Mouse (Mus musculus): ENCODE data around the gene Foxr1.
"Not testable (repeated sequence)": the region's sequence is repeated elsewhere in the genome, so short reads cannot be mapped to it uniquely, and the experiment has no call there.

The Foxr1 gene

GRCm38 (mm10) chr9:44475936-44476335 lies 35.0 kb upstream of the Foxr1 start:
- no peak for DNase-seq

GRCm38 (mm10) chr9:44474327-44474726 lies 33.4 kb upstream of the Foxr1 start:
- DNase-seq = no peak

GRCm38 (mm10) chr9:44473184-44473583 lies 32.2 kb upstream of the Foxr1 start:
- no peak for DNase-seq

- no peak for DNase-seq
Measured at GRCm38 (mm10) chr9:44468800-44469199, 27.9 kb upstream of the Foxr1 start.

- DNase-seq = peak; percentile 61 to 64
Measured at GRCm38 (mm10) chr9:44468224-44468623, 27.3 kb upstream of the Foxr1 start.

GRCm38 (mm10) chr9:44461950-44462349 lies 21.0 kb upstream of the Foxr1 start:
- DNase-seq = no peak

GRCm38 (mm10) chr9:44457035-44457742 lies 16.3 kb upstream of the Foxr1 start:
- DNase-seq = no peak

GRCm38 (mm10) chr9:44454891-44455220 lies 13.9 kb upstream of the Foxr1 start, which contains the start of gene Upk2:
TSS of gene Upk2 (minus strand) at chr9:44454976.
- no peak for DNase-seq

GRCm38 (mm10) chr9:44454132-44454890 lies 13.4 kb upstream of the Foxr1 start:
- peak; percentile 63 to 83 for DNase-seq

- DNase-seq = peak in 1 of 2 experiments; percentile 38
Measured at GRCm38 (mm10) chr9:44450387-44450786, 9.5 kb upstream of the Foxr1 start.

GRCm38 (mm10) chr9:44444402-44445025 lies 3.6 kb upstream of the Foxr1 start:
- not testable (repeated sequence) for DNase-seq

GRCm38 (mm10) chr9:44435747-44436146 lies 5.2 kb downstream of the Foxr1 start:
- DNase-seq = no peak

- DNase-seq = no peak
Measured at GRCm38 (mm10) chr9:44432577-44433185, 8.3 kb downstream of the Foxr1 start.

GRCm38 (mm10) chr9:44423576-44423975 lies 17.4 kb downstream of the Foxr1 start:
- DNase-seq = no peak

- DNase-seq = no peak
Measured at GRCm38 (mm10) chr9:44420280-44420898, 20.5 kb downstream of the Foxr1 start.

GRCm38 (mm10) chr9:44419730-44420129 lies 21.2 kb downstream of the Foxr1 start:
- not testable (repeated sequence) for DNase-seq

GRCm38 (mm10) chr9:44418519-44419385 lies 22.2 kb downstream of the Foxr1 start, which contains the start of gene Ccdc84:
TSS of gene Ccdc84 (minus strand) at chr9:44418569.
- no peak for DNase-seq

GRCm38 (mm10) chr9:44417892-44418363 lies 23.0 kb downstream of the Foxr1 start:
- DNase-seq = peak; percentile 91 to 95

- no peak for DNase-seq
Measured at GRCm38 (mm10) chr9:44417156-44417891, 23.6 kb downstream of the Foxr1 start.

- no peak for DNase-seq
Measured at GRCm38 (mm10) chr9:44412781-44413180, 28.2 kb downstream of the Foxr1 start.

GRCm38 (mm10) chr9:44412306-44412705 lies 28.6 kb downstream of the Foxr1 start:
- no peak for DNase-seq
